Mouse (Mus musculus): ENCODE measurements at regions not wholly inside any gene's neighbourhood (a gene's known extent, or its start where the extent isn't known, plus 50 kb on each side); places are given as distances from the start of the nearest gene placed in this dataset.

- DNase-seq: no peak
Observed at GRCm38 (mm10) chr9:23535872-23536271, 313.0 kb downstream of the Bmper start.

- no peak for DNase-seq
Observed at GRCm38 (mm10) chr9:23538051-23538450, 315.2 kb downstream of the Bmper start.

GRCm38 (mm10) chr9:23551692-23552091, 328.8 kb downstream of the Bmper start:
- DNase-seq: no peak

- no peak for DNase-seq
Observed at GRCm38 (mm10) chr9:23553766-23554165, 330.9 kb downstream of the Bmper start.

GRCm38 (mm10) chr9:23557601-23558000, 334.7 kb downstream of the Bmper start:
- DNase-seq: no peak

GRCm38 (mm10) chr9:23561924-23562323, 339.0 kb downstream of the Bmper start:
- no peak for DNase-seq

DNA sequence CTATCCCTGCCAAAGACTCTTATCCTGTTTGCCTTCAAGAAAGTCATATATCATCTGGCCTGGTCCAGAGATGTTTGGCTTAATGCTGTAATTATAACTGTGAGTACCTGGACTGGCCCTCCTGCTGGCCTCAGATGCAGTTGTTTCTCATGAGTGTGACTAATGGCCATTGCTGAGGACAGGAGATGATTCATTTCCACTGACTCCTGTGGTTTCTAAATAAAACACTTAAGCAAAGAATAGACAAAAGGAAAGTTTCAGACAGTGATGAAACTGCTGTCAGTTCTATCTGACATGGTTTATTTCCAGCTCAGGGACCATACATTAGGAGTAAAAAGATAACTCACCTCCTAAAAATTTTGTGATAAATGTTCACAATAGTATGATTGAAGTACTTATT, 344.2 kb downstream of the Bmper start:
- no peak for DNase-seq

GRCm38 (mm10) chr9:23570150-23570549, 347.3 kb downstream of the Bmper start:
- no peak for DNase-seq

DNA sequence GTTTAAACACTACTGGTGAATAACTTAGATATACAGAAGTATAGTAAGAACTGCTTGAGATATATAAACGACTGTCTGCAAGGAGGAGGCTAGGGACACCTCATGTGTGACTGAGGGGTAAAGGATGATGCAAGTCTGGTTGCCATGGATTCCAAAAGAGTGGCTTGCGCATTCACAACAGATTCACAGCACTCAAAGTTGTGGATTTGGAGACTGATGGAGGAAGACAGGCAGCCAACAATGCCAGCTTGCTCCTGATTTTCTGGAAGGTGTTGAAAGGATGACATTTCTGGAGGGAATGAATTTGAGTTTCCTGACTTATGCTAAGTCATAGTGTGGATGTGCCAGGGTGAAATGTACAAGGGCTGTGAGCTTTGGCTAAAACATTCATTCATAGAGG, 353.4 kb downstream of the Bmper start:
- no peak for DNase-seq

- DNase-seq: no peak
Observed at GRCm38 (mm10) chr9:23580155-23580554, 357.3 kb downstream of the Bmper start.

DNA sequence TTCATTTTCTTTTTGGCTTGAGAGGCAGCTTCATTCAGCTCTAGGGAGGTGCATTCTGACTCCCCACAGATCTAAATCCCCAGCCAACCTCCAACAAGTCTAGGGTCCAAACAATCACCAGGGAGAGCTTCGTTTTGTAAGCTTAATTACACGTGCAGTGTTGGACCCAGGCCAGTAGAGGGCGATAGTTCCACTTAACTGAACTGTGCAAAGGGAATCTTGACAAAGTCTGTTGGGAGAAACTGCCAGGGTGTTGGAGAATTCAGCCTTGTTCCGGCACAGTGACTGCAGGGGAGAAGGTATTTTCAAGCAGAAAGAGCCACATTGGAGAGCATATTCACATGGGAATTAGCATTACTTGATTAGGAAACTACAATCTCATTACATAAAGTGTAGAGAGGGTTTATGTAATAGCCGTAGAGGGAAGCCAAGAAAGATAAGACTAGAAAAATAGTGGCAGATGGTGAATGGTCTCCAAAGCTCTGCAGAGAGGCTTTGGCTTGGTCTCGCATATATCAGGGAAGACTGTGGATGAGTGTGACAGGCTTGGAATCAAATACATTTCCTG, 358.2 kb downstream of the Bmper start:
- DNase-seq: peak; percentile 3 to 8

DNA sequence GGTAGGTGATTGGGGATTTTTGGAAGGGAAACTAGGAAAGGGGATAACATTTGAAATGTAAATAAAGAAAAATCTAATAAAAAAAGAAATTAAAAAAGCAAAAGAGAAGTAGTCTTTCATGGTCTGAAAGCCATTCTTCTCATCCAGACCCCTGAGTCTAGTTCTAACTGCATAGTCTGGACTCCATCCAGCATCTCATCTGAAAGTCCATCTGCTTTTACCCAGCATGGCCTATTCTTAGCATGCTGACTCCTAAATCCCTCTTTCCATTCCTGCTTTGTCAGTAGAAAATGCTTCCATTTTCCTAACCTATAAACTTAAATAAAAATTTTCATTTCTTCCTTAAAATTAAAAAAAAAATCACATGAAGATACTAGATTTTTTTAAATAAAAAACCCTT, 361.7 kb downstream of the Bmper start:
- no peak for DNase-seq

DNA sequence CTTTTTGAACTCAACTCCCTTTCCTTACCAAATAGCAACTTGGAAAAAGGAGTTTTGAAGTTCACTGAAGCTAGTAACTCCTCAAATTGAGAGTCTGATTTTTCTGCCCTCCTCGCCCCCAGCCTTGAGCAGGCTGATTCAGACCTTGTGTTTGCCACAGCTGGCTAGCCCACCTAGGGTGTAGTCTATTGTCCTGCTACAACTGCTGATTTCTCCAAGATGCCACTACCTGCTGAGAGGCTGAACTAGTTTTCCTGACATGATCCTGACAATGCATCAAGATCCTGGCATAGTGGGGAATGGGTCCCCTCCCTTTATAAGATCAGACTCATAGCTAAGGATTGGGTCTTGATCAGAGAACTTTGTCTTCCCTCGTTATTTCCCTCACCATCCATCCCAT, 366.1 kb downstream of the Bmper start:
- no peak for DNase-seq

GRCm38 (mm10) chr9:23591906-23592305, 369.0 kb downstream of the Bmper start:
- DNase-seq: no peak

DNA sequence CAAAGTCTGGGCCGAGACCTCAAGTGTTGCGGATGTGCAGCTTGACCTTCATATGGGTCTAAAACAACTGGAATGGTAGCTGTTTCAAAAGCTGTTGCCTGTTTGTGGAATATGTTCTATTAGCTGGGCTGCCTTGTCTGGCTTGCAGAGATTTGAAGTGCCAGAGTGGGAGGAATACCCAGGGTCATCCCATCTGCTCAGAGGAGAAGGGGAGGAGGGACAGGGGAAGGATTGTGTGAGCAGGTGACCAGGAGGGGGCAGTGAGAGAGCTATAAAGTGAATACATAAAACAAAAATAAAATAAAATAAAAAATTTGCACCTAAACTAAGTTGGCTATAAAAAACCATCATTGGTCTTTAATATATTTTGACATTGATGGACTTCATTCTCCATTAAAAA, 377.7 kb downstream of the Bmper start:
- no peak for DNase-seq

Measured in thymus, postnatal 36 days (tissue).